Mouse (Mus musculus) liver, postnatal 0 days (tissue): ENCODE results near the gene Stk11ip.

Experiments
- CTCF ChIP-seq: sonication (generic); IDR thresholded peaks from 2 replicates; pipeline ENCODE4 v1.5.1; 2016; ENCODE audit warnings: antibody characterized with exemption, low read depth
- EP300 ChIP-seq: IDR thresholded peaks from 2 replicates; pipeline ENCODE4 v1.6.1; 2016; ENCODE audit warnings: antibody characterized with exemption, low read depth, mild to moderate bottlenecking

DNA sequence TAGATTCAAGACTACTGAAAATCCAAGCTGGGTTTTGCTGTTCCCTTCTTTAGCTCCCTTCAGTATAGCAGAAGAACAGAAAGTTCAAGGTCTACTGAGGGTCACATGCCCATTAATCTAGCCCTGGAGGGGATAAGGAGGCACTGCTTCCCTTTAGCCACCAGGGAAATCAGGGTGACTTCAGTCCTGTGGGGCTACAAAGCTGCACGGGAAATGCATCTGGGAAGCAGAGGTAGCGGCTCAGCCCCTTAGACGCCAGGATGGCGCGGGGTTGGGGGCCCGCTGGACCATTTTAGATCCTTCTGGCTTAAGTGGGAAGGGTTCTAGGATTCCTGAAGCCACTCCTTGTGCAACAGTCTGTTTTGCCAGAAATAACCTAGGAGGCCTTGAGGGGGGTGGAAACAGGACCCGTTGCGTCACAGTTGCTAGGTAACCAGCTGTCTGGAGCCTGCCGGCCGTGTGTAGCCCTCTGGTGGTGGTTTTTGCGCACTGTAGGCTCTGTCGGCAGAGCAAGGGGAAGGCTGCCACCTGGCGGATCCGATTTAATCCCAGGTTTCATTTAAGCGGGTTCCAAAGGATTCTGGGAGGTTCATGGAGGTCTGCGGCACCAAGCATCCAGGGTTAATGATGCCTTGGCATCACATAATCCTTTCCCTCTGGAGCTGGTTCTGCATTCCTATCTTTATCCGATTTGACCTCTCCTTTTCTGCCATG is 38.0 kb downstream of the Stk11ip start:
- TF ChIP-seq CTCF (peak; percentile 100), EP300 (no peak)
